Mouse (Mus musculus): Measurements from ENCODE around the gene Ranbp17.

DNA sequence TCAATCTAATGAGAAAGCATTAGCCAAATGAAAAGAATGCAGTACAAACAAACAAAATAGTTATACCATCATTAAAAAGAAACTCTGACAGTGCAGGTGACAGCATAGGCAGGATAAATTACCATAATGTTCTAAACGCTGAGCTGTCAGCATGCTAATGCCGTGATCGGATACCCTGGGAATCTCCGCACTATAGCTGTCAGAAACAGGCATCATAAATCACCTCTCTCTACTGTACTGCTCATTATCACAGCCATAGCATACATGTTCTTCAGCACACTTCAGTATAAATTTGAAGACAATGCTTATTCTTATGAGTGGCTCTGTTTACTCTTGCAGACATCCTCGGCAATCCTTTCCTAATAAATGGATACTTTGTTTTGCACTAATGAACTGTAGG lies 151.7 kb downstream of the Ranbp17 start:
- TF ChIP-seq POU5F1 (IDR thresholded peaks at IDR 0.05; ENCODE audit: borderline replicate concordance, low read length): no peak
- TF ChIP-seq CTCF (conservative IDR thresholded peaks at IDR 0.05; ENCODE audit: low read length): no peak

Measured in E14TG2a.4 (cell line).